Mouse (Mus musculus): ENCODE results near the gene Wnk3.
"Not testable (repeated sequence)": the region's sequence is repeated elsewhere in the genome, so short reads cannot be mapped to it uniquely, and the experiment has no call there.

DNA sequence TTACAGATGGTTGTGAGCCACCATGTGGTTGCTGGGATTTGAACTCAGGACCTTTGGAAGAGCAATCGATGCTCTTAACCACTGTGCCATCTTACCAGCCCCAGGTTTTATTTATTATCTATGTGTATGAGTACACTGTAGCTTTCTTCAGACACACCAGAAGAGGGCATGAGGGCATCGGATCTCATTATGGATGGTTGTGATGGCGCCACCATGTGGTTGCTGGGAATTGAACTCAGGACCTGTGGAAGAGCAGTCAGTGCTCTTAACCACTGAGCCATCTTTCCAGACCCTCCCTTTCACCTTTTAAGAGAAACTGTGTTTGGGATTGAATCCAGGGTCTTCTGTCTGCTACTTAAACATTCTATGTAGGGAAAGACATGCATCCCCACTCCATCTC is 24.7 kb upstream of the Wnk3 start:
- not testable (repeated sequence) for TF ChIP-seq CTCF (IDR thresholded peaks at IDR 0.05; ENCODE audit: extremely low read depth, insufficient read length, insufficient replicate concordance, low read depth, low read length); POLR2A (IDR thresholded peaks at IDR 0.05; ENCODE audit: low read depth, low read length)
